Mouse (Mus musculus): ENCODE measurements around the gene Emc8.

Emc8 gene

GRCm38 (mm10) chr8:120685591-120685990 lies 17.2 kb upstream of the Emc8 start:
- no peak for DNase-seq (ENCODE audit: low read depth, low spot score)

DNA sequence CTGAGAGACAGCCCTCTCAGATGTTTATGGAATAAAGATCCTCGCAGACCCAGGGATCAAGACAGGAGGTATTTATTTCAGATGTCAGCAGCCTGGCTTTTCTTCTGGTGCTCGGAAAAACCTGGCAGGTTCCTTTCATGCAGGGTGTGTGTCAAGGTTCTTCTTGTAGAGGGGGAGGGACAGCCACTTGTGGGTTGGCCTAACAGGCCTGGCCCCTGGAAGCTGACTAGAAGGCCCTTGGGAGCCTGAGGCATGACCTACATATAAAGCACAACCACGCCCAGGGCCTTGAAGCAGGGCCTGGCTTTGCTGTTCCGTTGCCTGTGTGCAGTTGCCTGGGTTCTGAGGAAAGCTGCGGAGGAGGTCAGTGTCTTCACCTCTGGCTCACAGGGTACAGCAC lies 16.7 kb upstream of the Emc8 start:
- no peak for DNase-seq (ENCODE audit: low read depth, low spot score)

DNA sequence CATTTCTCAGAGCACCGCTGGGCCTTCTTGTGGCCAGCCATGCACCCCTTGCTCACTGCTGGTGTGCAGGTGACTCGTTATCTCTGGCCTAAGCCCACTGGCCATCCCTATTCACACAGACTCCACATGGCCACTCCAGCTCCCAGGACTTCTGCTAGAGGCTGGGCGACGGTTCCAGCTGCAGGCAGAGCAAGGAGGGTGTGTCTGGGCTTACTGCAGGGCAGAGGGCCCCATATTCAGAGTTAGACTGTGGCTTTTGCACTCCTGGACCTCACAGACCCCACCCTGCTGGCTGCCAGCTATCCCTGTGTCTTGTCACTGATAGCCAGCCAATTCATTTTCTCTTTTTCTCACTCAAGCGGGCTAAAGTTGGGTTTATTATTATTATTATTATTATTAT lies 15.7 kb upstream of the Emc8 start:
- DNase-seq (ENCODE audit: low read depth, low spot score), result no peak

- peak; percentile 66 for DNase-seq (ENCODE audit: low read depth, low spot score)
Measured at GRCm38 (mm10) chr8:120683602-120684001, 15.2 kb upstream of the Emc8 start.

DNA sequence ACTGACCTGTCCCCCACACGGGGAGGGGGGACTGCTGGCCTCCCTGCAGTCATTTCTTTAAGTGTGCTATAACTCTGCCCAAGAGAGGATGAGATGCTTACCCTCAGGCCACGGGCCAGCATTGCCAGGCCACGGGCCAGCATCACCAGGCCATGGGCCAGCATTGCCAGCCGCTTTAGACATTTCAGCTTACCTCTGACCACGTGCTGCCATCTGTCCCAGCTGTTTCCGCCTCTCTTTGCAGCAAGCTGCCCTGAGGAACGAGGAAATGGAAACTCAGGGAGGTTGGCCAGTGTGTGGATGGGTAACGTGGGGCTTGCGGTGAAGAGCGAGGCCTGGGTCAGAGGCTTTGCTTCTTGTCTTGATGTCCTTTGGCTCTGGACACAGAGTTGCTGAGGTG lies 12.7 kb upstream of the Emc8 start:
- no peak for DNase-seq (ENCODE audit: low read depth, low spot score)

- DNase-seq (ENCODE audit: low read depth, low spot score), result peak; percentile 31
Measured at GRCm38 (mm10) chr8:120680405-120680804, 12.0 kb upstream of the Emc8 start.

GRCm38 (mm10) chr8:120679629-120680387 lies 11.4 kb upstream of the Emc8 start:
- DNase-seq (ENCODE audit: low read depth, low spot score), result no peak

- DNase-seq (ENCODE audit: low read depth, low spot score), result peak; percentile 75
Measured at GRCm38 (mm10) chr8:120678447-120678846, 10.1 kb upstream of the Emc8 start.

GRCm38 (mm10) chr8:120675718-120676117 lies 7.3 kb upstream of the Emc8 start:
- DNase-seq (ENCODE audit: low read depth, low spot score), result no peak

DNA sequence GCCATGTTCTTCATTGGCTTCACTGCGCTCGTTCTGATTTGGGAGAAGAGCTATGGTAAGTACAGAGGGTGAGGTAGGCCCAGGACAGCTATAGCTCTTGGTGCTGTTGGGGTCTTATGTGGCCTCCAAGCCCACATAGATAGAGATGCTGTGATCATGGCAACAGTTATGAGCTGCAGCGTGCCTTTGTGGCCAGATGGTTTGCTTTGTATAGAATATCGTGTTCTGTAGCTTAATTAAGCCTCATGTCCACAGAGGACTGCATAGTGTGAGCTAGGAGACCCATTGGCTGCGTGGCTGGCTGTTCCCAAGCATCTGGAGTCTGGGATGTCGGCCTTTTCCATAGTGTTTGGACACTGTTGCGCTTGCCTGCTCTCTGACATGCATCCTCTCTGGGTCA lies 4.9 kb upstream of the Emc8 start:
- DNase-seq (ENCODE audit: low read depth, low spot score), result no peak

DNA sequence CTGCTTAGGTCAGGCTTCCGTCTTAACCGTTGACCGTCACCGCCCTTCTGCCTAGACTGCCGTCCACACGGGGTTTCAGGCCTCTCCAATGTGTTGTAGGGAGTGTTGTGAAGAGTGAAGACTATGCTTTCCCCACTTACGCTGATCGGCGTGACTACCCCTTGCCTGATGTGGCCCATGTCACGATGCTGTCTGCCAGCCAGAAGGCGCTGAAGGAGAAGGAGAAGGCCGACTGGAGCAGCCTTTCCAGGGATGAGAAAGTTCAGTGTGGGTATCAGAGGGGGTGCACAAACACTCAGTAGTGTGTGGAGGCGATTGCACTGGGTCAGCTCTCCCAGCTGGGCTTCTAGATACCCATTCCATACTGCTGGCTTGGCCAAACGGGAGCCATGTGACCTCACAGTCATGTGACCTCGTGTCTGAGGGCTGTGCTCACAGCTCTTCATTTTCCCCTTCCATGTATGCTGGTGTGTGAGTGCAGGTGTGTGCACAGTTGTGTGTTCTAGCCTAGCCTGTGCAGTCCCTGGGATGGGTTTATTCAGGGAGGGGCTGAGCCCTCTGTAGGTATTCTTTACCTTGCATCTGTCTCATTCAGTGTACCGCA lies 4.4 kb upstream of the Emc8 start:
- DNase-seq (ENCODE audit: low read depth, low spot score), result no peak

GRCm38 (mm10) chr8:120671775-120672174 lies 3.4 kb upstream of the Emc8 start:
- no peak for DNase-seq (ENCODE audit: low read depth, low spot score)

GRCm38 (mm10) chr8:120667561-120668373 lies 606 bp downstream of the Emc8 start, which contains the start of the genes Gm27021 and Cox4i1:
Gm27021 (minus strand) TSS chr8:120668079.
Cox4i1 (plus strand) TSS chr8:120668222.
- peak; percentile 94 for DNase-seq (ENCODE audit: low read depth, low spot score)

- DNase-seq (ENCODE audit: low read depth, low spot score), result peak; percentile 9
Measured at GRCm38 (mm10) chr8:120666807-120667470, 1.4 kb downstream of the Emc8 start.

DNA sequence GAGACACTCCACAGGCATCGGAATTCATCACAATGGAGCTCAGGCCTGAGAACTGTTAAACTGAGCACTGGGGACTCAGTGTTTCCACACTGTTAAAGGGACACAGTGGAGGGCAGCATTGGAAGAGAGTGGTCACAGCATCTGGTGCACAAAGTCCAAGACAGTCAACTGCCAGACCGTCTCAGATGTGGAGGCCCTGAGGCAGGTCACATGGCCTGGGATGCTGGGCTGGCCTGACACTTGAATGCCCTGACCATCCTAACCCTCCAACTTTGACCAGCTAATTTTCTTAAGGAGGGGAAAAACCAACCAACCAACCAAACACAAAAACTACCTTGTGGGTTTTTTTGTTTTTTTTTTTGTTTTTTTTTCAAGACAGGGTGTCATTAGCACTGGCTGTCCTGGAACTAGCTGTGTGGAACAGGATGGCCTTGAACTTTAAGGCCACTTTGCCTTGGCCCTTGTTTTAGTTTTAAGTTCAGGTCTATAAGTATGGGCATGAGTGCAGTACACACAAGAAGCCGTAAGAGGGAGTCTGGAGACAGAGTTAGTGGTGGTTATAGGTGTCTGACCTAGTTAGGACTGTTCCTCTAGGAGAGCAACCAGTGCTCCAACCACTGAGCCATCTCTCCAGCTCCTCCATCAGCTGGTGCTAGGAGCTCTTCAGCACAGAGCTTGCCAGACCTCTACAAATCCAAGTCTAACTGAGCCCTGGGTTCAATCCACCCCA lies 2.5 kb downstream of the Emc8 start:
- peak; percentile 45 for DNase-seq (ENCODE audit: low read depth, low spot score)

- no peak for DNase-seq (ENCODE audit: low read depth, low spot score)
Measured at GRCm38 (mm10) chr8:120664566-120664965, 3.8 kb downstream of the Emc8 start.

- no peak for DNase-seq (ENCODE audit: low read depth, low spot score)
Measured at GRCm38 (mm10) chr8:120657415-120657814, 11.0 kb downstream of the Emc8 start.

DNA sequence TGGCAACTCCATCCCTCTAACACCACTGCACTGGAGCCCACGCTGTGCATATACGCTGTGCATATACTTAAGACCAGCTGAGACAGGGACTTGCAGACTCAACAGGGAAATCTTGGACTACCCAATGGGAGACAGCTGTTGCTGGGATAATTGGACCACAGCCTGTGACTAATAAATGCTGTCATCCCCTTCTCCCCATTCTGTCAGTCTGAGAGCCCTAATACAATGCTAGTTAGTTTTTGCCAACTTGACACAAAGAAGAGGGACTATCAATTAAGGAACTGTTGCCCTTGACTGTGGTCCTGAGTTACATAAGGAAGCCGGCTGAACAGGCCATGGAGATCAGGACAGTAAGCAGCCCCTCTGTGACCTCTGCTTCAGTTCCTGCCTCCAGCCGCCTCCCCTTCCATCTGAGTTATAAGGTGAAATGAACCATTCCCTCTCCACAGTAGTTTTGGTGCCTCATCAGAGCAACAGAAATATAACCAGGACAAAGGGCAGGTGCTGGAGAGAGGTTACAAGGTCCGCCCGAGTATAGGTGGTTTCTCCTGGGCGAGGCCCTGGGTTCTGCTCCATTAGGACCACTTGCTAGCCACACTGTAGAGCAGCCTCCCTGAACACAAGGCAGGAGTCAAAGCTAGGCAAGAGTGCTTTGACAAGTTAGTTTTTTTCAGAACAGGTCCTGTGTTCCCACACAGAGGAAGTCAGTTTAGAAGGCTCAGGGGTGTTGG lies 11.9 kb downstream of the Emc8 start:
- DNase-seq (ENCODE audit: low read depth, low spot score), result no peak

DNA sequence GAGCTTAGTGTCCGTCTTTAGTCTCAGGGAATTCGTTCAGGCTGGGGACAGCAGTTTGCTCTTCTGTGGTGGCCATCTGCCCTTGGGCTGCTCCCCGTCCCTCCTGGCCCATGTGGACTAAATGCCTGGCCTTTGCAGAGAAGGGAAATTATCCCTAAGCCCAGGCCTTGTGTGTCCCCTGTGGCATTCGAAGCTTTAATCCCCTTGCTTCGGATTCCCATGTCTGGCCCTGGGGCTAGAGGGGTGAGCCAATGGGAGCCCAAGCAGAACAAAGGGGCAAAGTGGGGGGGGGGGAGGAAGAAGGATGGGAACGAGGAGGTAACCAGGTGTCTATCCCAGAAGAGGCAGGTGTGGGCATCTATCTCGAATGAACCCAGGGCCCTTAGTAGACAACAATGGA lies 20.8 kb downstream of the Emc8 start, which contains the start of gene 1190005I06Rik:
Gene 1190005I06Rik (minus strand): TSS at position 101 of the 400 bp plus-strand sequence.
- no peak for DNase-seq (ENCODE audit: low read depth, low spot score)

DNA sequence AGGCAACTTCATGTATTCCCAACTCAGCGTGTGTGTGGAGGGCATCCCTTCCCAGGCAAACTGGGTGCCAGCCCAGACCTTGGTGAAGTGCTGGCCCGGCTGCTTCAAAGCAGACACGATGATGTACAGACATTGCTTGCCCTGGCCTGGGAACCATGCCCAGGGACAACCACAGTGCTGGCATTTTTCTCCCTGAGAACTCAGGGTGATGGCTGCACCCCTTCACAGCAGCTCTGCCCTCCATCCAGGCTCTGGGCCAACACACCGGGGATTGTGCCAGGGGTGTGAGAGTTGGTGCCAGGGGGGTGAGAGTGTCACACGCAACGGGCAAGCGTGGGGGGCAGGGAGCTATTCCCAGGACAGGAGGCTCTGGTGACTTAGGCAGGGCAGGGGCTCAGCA lies 23.7 kb downstream of the Emc8 start:
- DNase-seq (ENCODE audit: low read depth, low spot score), result no peak
